Mouse (Mus musculus) testis, postnatal 14 days (tissue): ENCODE results near the gene Ankrd34a.

ENCODE experiments used
- DNase-seq: peaks from one replicate; pipeline ENCODE4 v3.0.0; 2021; ENCODE audit warnings: low spot score

The Ankrd34a gene

DNA sequence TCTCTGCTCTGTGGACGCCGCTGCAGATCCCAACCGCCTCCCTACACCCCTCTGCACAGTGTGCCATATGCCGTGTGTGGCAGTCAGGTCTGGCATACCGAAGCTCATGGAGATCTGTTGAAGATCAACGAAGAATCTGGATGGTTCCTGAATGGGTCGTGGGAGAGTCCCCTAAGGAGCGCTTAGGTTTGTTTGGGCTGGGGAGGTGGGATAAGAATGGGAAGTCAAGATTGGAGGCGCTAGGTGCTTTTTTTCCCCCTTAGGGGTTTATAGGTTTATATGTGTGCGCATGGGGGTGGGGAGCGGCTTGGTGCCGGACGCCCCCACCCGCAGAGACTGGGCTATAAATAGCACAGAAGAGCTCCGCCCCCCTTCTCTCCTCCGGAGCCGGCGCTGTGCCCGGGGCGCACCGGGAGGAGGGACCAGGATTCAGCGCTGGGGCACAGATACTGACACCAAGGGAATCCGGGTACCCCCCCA, at the start of gene Ankrd34a:
Ankrd34a (plus strand) TSS at position 409 of the 480 bp plus-strand sequence.
- no peak for DNase-seq

GRCm38 (mm10) chr3:96546880-96547279, 49.6 kb upstream of the Ankrd34a start:
- no peak for DNase-seq

GRCm38 (mm10) chr3:96547389-96547960, 49.0 kb upstream of the Ankrd34a start:
- DNase-seq, result peak; percentile 69

- DNase-seq, result no peak
These were observed 47.6 kb upstream of the Ankrd34a start for GRCm38 (mm10) chr3:96548824-96549223.

DNA sequence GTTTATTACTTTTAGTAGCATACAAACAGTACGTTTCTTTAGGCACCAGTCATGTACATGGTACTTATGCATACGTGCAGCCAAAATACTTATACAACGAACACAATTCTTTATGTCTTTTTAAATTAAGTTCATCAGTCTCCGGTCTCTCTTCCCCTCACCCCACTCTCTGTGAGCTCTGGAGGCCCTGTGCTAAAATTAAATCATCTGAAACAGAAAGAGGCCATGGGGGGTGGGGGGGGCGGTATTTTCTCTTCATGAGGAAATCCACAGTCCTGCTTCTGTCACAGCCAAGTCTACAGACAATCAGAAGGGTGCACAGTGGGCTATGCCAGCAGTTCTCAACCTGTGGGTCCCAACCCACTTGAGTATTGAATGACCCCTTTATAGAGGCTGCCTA, 47.1 kb upstream of the Ankrd34a start:
- no peak for DNase-seq

GRCm38 (mm10) chr3:96551203-96551602, 45.2 kb upstream of the Ankrd34a start:
- no peak for DNase-seq

GRCm38 (mm10) chr3:96551890-96552289, 44.5 kb upstream of the Ankrd34a start:
- no peak for DNase-seq

GRCm38 (mm10) chr3:96553601-96554000, 42.8 kb upstream of the Ankrd34a start:
- no peak for DNase-seq

GRCm38 (mm10) chr3:96554251-96554650, 42.2 kb upstream of the Ankrd34a start:
- DNase-seq, result no peak

DNA sequence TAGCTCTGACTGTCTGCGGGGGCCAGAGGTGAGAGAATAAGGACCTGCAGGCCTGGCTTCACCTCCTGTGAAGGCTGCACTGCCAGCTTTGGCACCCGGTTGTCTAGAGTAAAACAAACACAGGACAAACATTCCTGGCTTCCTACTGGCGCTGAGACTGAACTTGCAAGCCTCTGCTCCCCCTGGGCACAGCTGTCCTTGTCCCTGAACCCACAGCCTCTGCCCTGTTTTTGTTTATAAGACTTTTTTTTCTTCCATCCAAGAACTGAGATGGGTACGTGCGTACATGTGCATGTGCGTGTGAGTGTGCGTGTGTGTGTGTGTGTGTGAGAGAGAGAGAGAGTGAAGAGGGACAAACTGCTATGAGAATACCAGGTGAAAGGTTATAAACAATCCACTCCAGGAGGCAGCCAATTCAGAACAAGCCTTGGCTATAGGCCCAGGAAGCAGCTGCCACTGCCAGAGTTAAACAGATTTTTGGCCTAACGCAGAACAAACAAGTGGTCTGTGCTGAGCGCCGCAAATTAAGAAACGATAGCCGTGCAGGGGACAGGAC, 41.3 kb upstream of the Ankrd34a start:
- DNase-seq, result peak; percentile 73

- DNase-seq, result no peak
These were observed 40.3 kb upstream of the Ankrd34a start for GRCm38 (mm10) chr3:96555999-96556614.

- DNase-seq, result no peak
These were observed 39.5 kb upstream of the Ankrd34a start for GRCm38 (mm10) chr3:96556651-96557635.

DNA sequence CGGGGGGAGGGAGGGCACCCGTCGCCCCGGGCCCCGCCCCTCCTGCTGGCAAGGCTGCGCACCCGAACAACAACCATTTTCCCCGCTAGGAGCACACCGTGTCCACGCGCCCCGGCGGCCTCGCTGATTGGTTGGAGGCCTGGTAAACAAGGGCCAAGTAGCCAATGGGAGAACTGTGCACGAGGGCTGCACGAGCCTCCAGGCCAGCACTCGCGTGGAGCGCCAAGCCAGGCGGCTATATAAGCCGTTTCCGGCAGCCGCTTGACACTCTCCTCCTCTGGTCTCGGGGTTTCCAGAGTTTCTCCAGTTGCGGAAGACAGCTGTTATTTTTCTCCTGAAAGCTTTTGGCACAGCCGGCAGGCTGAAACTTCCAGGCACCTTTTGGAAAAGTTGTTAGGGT, 38.7 kb upstream of the Ankrd34a start, which contains the start of gene Txnip:
Txnip (plus strand) TSS at position 264 of the 400 bp plus-strand sequence.
- DNase-seq, result peak; percentile 100

DNA sequence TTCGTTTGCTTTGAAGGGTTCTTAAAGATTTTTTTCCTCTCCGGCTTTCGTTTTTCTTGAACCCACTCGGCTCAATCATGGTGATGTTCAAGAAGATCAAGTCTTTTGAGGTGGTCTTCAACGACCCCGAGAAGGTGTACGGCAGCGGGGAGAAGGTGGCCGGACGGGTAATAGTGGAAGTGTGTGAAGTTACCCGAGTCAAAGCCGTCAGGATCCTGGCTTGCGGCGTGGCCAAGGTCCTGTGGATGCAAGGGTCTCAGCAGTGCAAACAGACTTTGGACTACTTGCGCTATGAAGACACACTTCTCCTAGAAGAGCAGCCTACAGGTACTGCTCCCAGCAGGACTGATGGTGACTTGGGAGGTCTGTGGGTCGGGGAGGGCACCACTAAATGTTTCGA, 38.3 kb upstream of the Ankrd34a start:
- DNase-seq, result no peak

DNA sequence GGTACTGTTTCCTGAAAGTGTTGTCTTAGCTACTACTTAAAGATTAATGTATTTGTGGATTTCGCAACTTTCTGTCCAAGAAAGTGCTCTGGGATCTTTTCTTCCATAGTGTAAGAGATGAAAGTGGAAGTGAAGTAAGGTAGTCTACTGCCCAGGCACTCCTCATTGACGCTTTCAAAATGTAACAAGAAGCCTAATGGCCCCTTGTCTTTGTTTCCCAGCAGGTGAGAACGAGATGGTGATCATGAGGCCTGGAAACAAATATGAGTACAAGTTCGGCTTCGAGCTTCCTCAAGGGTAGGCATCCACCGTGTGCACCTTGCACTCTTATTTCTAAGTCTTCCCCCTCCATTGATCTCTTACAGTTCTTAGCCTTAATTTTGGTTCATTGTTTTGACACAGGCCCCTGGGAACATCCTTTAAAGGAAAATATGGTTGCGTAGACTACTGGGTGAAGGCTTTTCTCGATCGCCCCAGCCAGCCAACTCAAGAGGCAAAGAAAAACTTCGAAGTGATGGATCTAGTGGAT, 37.7 kb upstream of the Ankrd34a start:
- no peak for DNase-seq

GRCm38 (mm10) chr3:96559398-96559910, 37.0 kb upstream of the Ankrd34a start:
- DNase-seq, result no peak

- DNase-seq, result no peak
These were observed 36.3 kb upstream of the Ankrd34a start for GRCm38 (mm10) chr3:96559911-96560850.

GRCm38 (mm10) chr3:96560881-96561668, 35.4 kb upstream of the Ankrd34a start:
- DNase-seq, result no peak

- DNase-seq, result no peak
These were observed 34.3 kb upstream of the Ankrd34a start for GRCm38 (mm10) chr3:96561946-96562681.
